ENCODE assay signal across 32 mouse cellular contexts in the genomic region with DNA sequence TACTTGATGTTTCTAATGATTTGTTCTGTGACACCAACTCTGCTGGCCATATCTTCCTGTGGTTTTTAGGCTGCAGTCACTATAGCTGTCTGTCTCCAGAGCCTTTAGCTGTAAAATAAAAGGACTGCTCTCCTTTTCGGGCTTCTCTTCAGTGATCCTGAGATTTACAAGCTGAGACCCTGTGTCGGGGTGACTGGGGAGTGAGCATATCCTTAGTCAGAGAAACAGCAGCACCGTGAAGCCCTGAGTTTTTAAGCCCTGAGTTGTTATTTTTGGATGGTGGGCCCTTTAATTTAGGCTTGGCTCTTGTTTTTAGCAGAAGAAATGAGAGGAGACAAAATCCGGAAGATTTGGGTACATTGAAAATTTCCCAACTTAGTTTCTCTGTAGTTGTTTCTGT. TPM values are rescaled to one million over a fixed set of nuclear protein-coding genes. Genes with fewer than 3 reads are reported as not detected.
DNase-seq lines count a peak whose midpoint lies in the region; ATAC-seq and TF ChIP-seq lines count a peak whose summit lies in the region.
"Had no signal": no experiment of that assay in that cellular context is flagged by ENCODE, and none has a peak within 500 bp of the region (broad histone marks: within the 10 kb centered on the region; RNA-seq: fewer than 3 reads in every experiment).

No protein-coding gene starts in this region.

- 31% methylated on average over 4 of the region's 4 CpGs for WGBS in kidney, embryonic 15.5 days

- no peak overlapping the region for H3K4me2 ChIP-seq in kidney, embryonic 15.5 days
- H3K4me2 ChIP-seq: embryonic facial prominence, embryonic 12.5 days; embryonic facial prominence, embryonic 15.5 days; forebrain, embryonic 12.5 days; forebrain, embryonic 15.5 days; heart, embryonic 13.5 days; hindbrain, embryonic 12.5 days; hindbrain, embryonic 15.5 days had no signal

- no peaks in the 10 kb centered on the region for H3K27me3 ChIP-seq in kidney, embryonic 15.5 days
- H3K27me3 ChIP-seq: embryonic facial prominence, embryonic 12.5 days; embryonic facial prominence, embryonic 15.5 days; forebrain, embryonic 12.5 days; forebrain, embryonic 15.5 days; heart, embryonic 13.5 days; hindbrain, embryonic 12.5 days; hindbrain, embryonic 15.5 days had no signal

- peaks cover 21% of the 10 kb centered on the region for H3K4me1 ChIP-seq in kidney, embryonic 15.5 days
- H3K4me1 ChIP-seq in embryonic fibroblast, embryonic 13.5 days (ENCODE audit: control insufficient read depth, insufficient read depth, low read length), result peaks cover 8% of the 10 kb centered on the region
- H3K4me1 ChIP-seq: embryonic facial prominence, embryonic 12.5 days; embryonic facial prominence, embryonic 15.5 days; hindbrain, embryonic 12.5 days; hindbrain, embryonic 15.5 days had no signal

- no peaks in the 10 kb centered on the region for H3K9me3 ChIP-seq in kidney, embryonic 15.5 days (replicated peaks)
- H3K9me3 ChIP-seq: embryonic facial prominence, embryonic 12.5 days; embryonic facial prominence, embryonic 15.5 days; forebrain, embryonic 12.5 days; forebrain, embryonic 15.5 days; heart, embryonic 13.5 days; hindbrain, embryonic 12.5 days; hindbrain, embryonic 15.5 days had no signal

- TF ChIP-seq POLR2A in embryonic fibroblast, embryonic 13.5 days (IDR thresholded peaks at IDR 0.05; ENCODE audit: low read depth, low read length), result no peak

- H3K36me3 ChIP-seq in kidney, embryonic 15.5 days, result peaks cover 2% of the 10 kb centered on the region; the same call in 1 of the 2 replicates

- ATAC-seq in kidney, embryonic 15.5 days (replicated peaks; ENCODE audit: low FRiP score), result no peak; the same call in 1 of the 2 replicates
- ATAC-seq: CD4-positive, CD25-positive, alpha-beta regulatory T cell, adult 4 months; forebrain, embryonic 15.5 days had no signal

- no peak overlapping the region for H3K4me3 ChIP-seq in kidney, embryonic 15.5 days (replicated peaks)
- H3K4me3 ChIP-seq in layer of hippocampus, adult 2 months, result no peak overlapping the region
- no peak overlapping the region for H3K4me3 ChIP-seq in embryonic fibroblast, embryonic 13.5 days (ENCODE audit: insufficient read depth, low read length)
- H3K4me3 ChIP-seq: embryonic facial prominence, embryonic 12.5 days; embryonic facial prominence, embryonic 15.5 days; erythroblast, embryonic 14.5 days; forebrain, embryonic 12.5 days; forebrain, embryonic 15.5 days; heart, embryonic 13.5 days; hindbrain, embryonic 12.5 days; hindbrain, embryonic 15.5 days had no signal

- TF ChIP-seq CTCF in layer of hippocampus, adult 2 months (conservative IDR thresholded peaks at IDR 0.05), result no peak
- TF ChIP-seq CTCF in embryonic fibroblast, embryonic 13.5 days (IDR thresholded peaks at IDR 0.05; ENCODE audit: borderline replicate concordance, insufficient read depth, low read length), result no peak

- no peak for DNase-seq in kidney, adult 11 months
- no peak for DNase-seq in layer of hippocampus, adult 2 months (ENCODE audit: low spot score in 2 of 2)
- DNase-seq in layer of hippocampus, adult 18-20 months (ENCODE audit: low spot score in 2 of 2), result no peak
- DNase-seq in frontal cortex, postnatal 36 days (ENCODE audit: low spot score in 2 of 2), result no peak
- DNase-seq: adrenal gland, adult 2 months; adrenal gland, postnatal 14 days; cerebellum, adult 11 months; cerebellum, adult 2 months; cerebellum, adult 9-11 months; cerebellum, postnatal 25 days; gastrocnemius, postnatal 10 days; gastrocnemius, postnatal 36 days had no signal

- H3K27ac ChIP-seq in kidney, embryonic 15.5 days, result 0 out of 2 replicates have a peak overlapping the region, but pooled peaks have one; percentile 20
- H3K27ac ChIP-seq in layer of hippocampus, adult 2 months, result 0 out of 2 replicates have a peak overlapping the region, but pooled peaks have one; percentile 32
- H3K27ac ChIP-seq in embryonic fibroblast, embryonic 13.5 days (ENCODE audit: insufficient read depth, low read length), result 0 out of 2 replicates have a peak overlapping the region, but pooled peaks have one; percentile 47
- H3K27ac ChIP-seq: embryonic facial prominence, embryonic 12.5 days; embryonic facial prominence, embryonic 15.5 days; forebrain, embryonic 12.5 days; forebrain, embryonic 15.5 days; heart, embryonic 13.5 days; hindbrain, embryonic 12.5 days; hindbrain, embryonic 15.5 days had no signal

- no peak overlapping the region for H3K9ac ChIP-seq in kidney, embryonic 15.5 days
- H3K9ac ChIP-seq: embryonic facial prominence, embryonic 12.5 days; embryonic facial prominence, embryonic 15.5 days; forebrain, embryonic 12.5 days; forebrain, embryonic 15.5 days; heart, embryonic 13.5 days; hindbrain, embryonic 12.5 days; hindbrain, embryonic 15.5 days had no signal

RNA-seq across cellular contexts. Expression of a gene that starts 32.8 kb away (rescaled TPM):
- 120 and 129 TPM in 2 replicates for polyA plus RNA-seq in kidney, embryonic 15.5 days (2015; fragmentation: Nextera tagmentation; extraction: Ambion mirVana)
- 100 to 1,000 TPM; 110 to 112 TPM for total RNA-seq in layer of hippocampus, adult 2 months (2021)
- 100 to 1,000 TPM; 115 to 117 TPM for total RNA-seq in layer of hippocampus, adult 18-20 months (2021)
- 138 and 140 TPM in 2 replicates for polyA plus RNA-seq in embryonic fibroblast, embryonic 13.5 days (2011; ENCODE audit: insufficient read length, low read depth, missing spikeins)

RNA-seq across cellular contexts. Expression of a gene that starts 58.6 kb away (rescaled TPM):
- not detected in 2 replicates for polyA plus RNA-seq in kidney, embryonic 15.5 days (2015; fragmentation: Nextera tagmentation; extraction: Ambion mirVana)
- total RNA-seq in layer of hippocampus, adult 2 months (2021), result not detected
- not detected for total RNA-seq in layer of hippocampus, adult 18-20 months (2021)
- not detected in 2 replicates for polyA plus RNA-seq in embryonic fibroblast, embryonic 13.5 days (2011; ENCODE audit: insufficient read length, low read depth, missing spikeins)
- total RNA-seq: adrenal gland, adult 2 months; adrenal gland, postnatal 14 days; adrenal gland, postnatal 4 days; common myeloid progenitor, adult 5-6 weeks; gastrocnemius, adult 18-20 months; gastrocnemius, postnatal 10 days; gastrocnemius, postnatal 36 days; granulocyte monocyte progenitor cell, adult 5-6 weeks; heart, postnatal 25 days; hematopoietic stem cell, adult 5-6 weeks; MEL had no signal
- polyA plus RNA-seq: adrenal gland, adult 2 months; C2C12; CD4-positive, CD25-positive, alpha-beta regulatory T cell, adult 4 months; cerebellum, adult 2 months; embryonic facial prominence, embryonic 12.5 days; embryonic facial prominence, embryonic 15.5 days; erythroblast, embryonic 14.5 days; forebrain, embryonic 12.5 days; heart, embryonic 13.5 days; heart, embryonic 16.5 days; hindbrain, embryonic 12.5 days; hindbrain, embryonic 15.5 days had no signal
